Mouse (Mus musculus): Measurements from ENCODE around the gene Numa1. TPM values are rescaled to one million over a fixed set of nuclear protein-coding genes. Genes with fewer than 3 reads are reported as not detected.

Gene Numa1
- polyA plus RNA-seq, 1 experiment from 2014 or later = 41.0 TPM

DNA sequence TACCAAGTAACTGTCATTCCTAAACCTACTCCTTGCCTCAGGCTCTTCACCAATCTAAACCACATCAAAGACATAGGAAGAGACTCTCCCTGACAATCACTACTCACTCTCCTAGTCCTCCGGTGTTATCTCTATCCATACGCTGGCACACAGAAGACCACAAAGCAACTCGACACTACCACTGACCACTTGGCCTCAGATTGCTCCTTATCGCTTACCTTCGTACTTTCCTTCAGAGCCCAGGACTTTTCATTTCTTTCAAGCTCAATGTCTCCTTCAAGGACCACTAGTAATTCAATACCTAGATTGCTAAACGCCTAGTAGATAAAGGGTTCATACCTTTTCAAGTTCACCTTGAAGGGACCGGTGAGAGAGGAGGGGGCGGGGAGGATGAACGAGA lies 130.0 kb downstream of the Numa1 start:
- H3K9ac ChIP-seq (ENCODE audit: low read length) = peak overlapping the region; percentile 72; the same call in 1 of the 2 replicates
- H3K36me3 ChIP-seq (ENCODE audit: control insufficient read depth, insufficient read depth) = peaks cover 5% of the 10 kb centered on the region; the same call in 1 of the 2 replicates
- peak overlapping the region; percentile 75 for H3K4me2 ChIP-seq (ENCODE audit: low read depth, low read length)
- no peaks in the 10 kb centered on the region for H3K27me3 ChIP-seq (ENCODE audit: control insufficient read depth, insufficient read depth, low read length)
- WGBS = 47% methylated on average over 9 of the region's 9 CpGs
- no peaks in the 10 kb centered on the region for H3K9me3 ChIP-seq (replicated peaks; ENCODE audit: control insufficient read depth, low read length)
- peak overlapping the region; percentile 64 for H3K4me3 ChIP-seq (ENCODE audit: low read length)
- ATAC-seq (replicated peaks; ENCODE audit: extremely low read depth, insufficient read depth, low FRiP score) = no peak
- H3K27ac ChIP-seq (ENCODE audit: low read length) = no peak overlapping the region
- H3K4me1 ChIP-seq (ENCODE audit: control insufficient read depth, insufficient read depth, low read length) = peaks cover 12% of the 10 kb centered on the region

Other genes starting within 250 kb of the Numa1 start
- 0.15 and 0.32 TPM in 2 replicates for gene Phox2a, start 115.8 kb upstream of the Numa1 start, polyA plus RNA-seq (2015; fragmentation: Nextera tagmentation; extraction: Ambion mirVana)
- gene Inppl1, start 95.9 kb upstream of the Numa1 start, polyA plus RNA-seq (2015; fragmentation: Nextera tagmentation; extraction: Ambion mirVana) = 48.9 and 59.3 TPM in 2 replicates
- 0.98 and 2.4 TPM in 2 replicates for gene Folr2, start 76.9 kb upstream of the Numa1 start, polyA plus RNA-seq (2015; fragmentation: Nextera tagmentation; extraction: Ambion mirVana)
- gene Anapc15, start 70.4 kb upstream of the Numa1 start, polyA plus RNA-seq (2015; fragmentation: Nextera tagmentation; extraction: Ambion mirVana) = 53.2 and 54.0 TPM in 2 replicates
- gene Folr1, start 63.3 kb upstream of the Numa1 start, polyA plus RNA-seq (2015; fragmentation: Nextera tagmentation; extraction: Ambion mirVana) = 4.0 and 4.7 TPM in 2 replicates
- 147 and 151 TPM in 2 replicates for gene Lamtor1, start 28.2 kb upstream of the Numa1 start, polyA plus RNA-seq (2015; fragmentation: Nextera tagmentation; extraction: Ambion mirVana)
- gene Tomt, start 27.8 kb upstream of the Numa1 start, polyA plus RNA-seq (2015; fragmentation: Nextera tagmentation; extraction: Ambion mirVana) = 0.14 TPM in 1 of 2 replicates, not detected in the other
- 5.9 and 7.0 TPM in 2 replicates for gene Lrrc51, start 216 bp upstream of the Numa1 start, polyA plus RNA-seq (2015; fragmentation: Nextera tagmentation; extraction: Ambion mirVana)
- 1.9 and 3.2 TPM in 2 replicates for gene Il18bp, start 84.6 kb downstream of the Numa1 start, polyA plus RNA-seq (2015; fragmentation: Nextera tagmentation; extraction: Ambion mirVana)
- gene Rnf121, start 131.4 kb downstream of the Numa1 start, polyA plus RNA-seq (2015; fragmentation: Nextera tagmentation; extraction: Ambion mirVana) = 16.5 and 17.3 TPM in 2 replicates
- 19.6 and 21.6 TPM in 2 replicates for gene Xndc1, start 131.4 kb downstream of the Numa1 start, polyA plus RNA-seq (2015; fragmentation: Nextera tagmentation; extraction: Ambion mirVana)
- gene Xntrpc, start 131.6 kb downstream of the Numa1 start, polyA plus RNA-seq (2015; fragmentation: Nextera tagmentation; extraction: Ambion mirVana) = 0.80 and 0.95 TPM in 2 replicates
- gene Trpc2, start 149.0 kb downstream of the Numa1 start, polyA plus RNA-seq (2015; fragmentation: Nextera tagmentation; extraction: Ambion mirVana) = 0.12 and 0.17 TPM in 2 replicates
- 3.1 and 5.0 TPM in 2 replicates for gene Art1, start 167.6 kb downstream of the Numa1 start, polyA plus RNA-seq (2015; fragmentation: Nextera tagmentation; extraction: Ambion mirVana)
- 1.4 and 1.9 TPM in 2 replicates for gene Art5, start 175.4 kb downstream of the Numa1 start, polyA plus RNA-seq (2015; fragmentation: Nextera tagmentation; extraction: Ambion mirVana)
- gene Chrna10, start 182.7 kb downstream of the Numa1 start, polyA plus RNA-seq (2015; fragmentation: Nextera tagmentation; extraction: Ambion mirVana) = 0.24 TPM in 1 of 2 replicates, not detected in the other